Mouse (Mus musculus) forebrain, postnatal 0 days (tissue): ENCODE measurements around the gene Lsm6. TPM values are rescaled to one million over a fixed set of nuclear protein-coding genes. Genes with fewer than 3 reads are reported as not detected.

Experiments used
- ATAC-seq: fragments of 200-750 bp; cut with Nextera tagmentation; 2 replicates; pipeline ENCODE4 v1.8.0; 2017; ENCODE audit warnings: mild to moderate bottlenecking, moderate library complexity
- DNase-seq: peaks from one replicate; pipeline ENCODE4 v3.0.0-alpha.2; 2015
- H3K27ac ChIP-seq: fragments of 300-500 bp; sonication (generic); 2 replicates; pipeline ENCODE4 v1.5.1; 2014; ENCODE audit warnings: low read depth, mild to moderate bottlenecking, antibody characterized with exemption, low read length, moderate library complexity, mixed read lengths
- H3K27me3 ChIP-seq: fragments of 300-500 bp; sonication (generic); 2 replicates; pipeline ENCODE4 v1.6.1; 2014; ENCODE audit warnings: mild to moderate bottlenecking, low read length, mixed read lengths; ENCODE audit not compliant: insufficient read depth
- H3K36me3 ChIP-seq: fragments of 300-500 bp; sonication (generic); 2 replicates; pipeline ENCODE4 v1.6.1; 2014; ENCODE audit warnings: mild to moderate bottlenecking, moderate library complexity; ENCODE audit not compliant: insufficient read depth
- H3K4me1 ChIP-seq: fragments of 300-500 bp; sonication (generic); 2 replicates; pipeline ENCODE4 v1.6.1; 2014; ENCODE audit warnings: antibody characterized with exemption; ENCODE audit not compliant: insufficient read depth
- H3K4me2 ChIP-seq: fragments of 300-500 bp; sonication (generic); 2 replicates; pipeline ENCODE4 v1.6.1; 2014; ENCODE audit warnings: low read depth, mild to moderate bottlenecking, moderate library complexity
- H3K4me3 ChIP-seq: fragments of 300-500 bp; sonication (generic); 2 replicates; pipeline ENCODE4 v1.5.1; 2014; ENCODE audit warnings: low read depth, low read length, mixed read lengths
- H3K9ac ChIP-seq: fragments of 300-500 bp; sonication (generic); 2 replicates; pipeline ENCODE4 v1.6.1; 2014; ENCODE audit warnings: mild to moderate bottlenecking
- H3K9me3 ChIP-seq: fragments of 300-500 bp; sonication (generic); 2 replicates; pipeline ENCODE4 v1.6.1; 2016; ENCODE audit warnings: low read length
- CTCF ChIP-seq: sonication (generic); IDR thresholded peaks from 2 replicates; pipeline ENCODE4 v1.5.1; 2016; ENCODE audit warnings: antibody characterized with exemption, control low read depth, low read depth
- WGBS: fragments of 180-500 bp; shearing (Covaris S2); extraction: QIAGEN DNeasy Blood & Tissue Kit; methylation state at CpG from one replicate; pipeline ENCODE4 v1.1.7; 2014; 5-methylcytosine and 5-hydroxymethylcytosine counted together
- polyA plus RNA-seq: library from polyadenylated mRNA; unstranded; fragments of >200 nt; fragmentation: Nextera tagmentation; extraction: Ambion mirVana; gene quantifications from 2 replicates; pipeline ENCODE4 v1.2.1, GENCODE M21; 2015
- total RNA-seq: library from RNA; depleted of rRNA; stranded (reverse); fragments of >200 nt; gene quantifications from 2 replicates; pipeline ENCODE4 v1.2.3, GENCODE M21; 2014

Lsm6 gene
- total and polyA plus RNA-seq, 2 experiments from 2014 or later, result 26.4 to 134 TPM

- peaks cover 51% of the 10 kb centered on the region for H3K36me3 ChIP-seq
- no peak for DNase-seq
- 96% methylated on average over 5 of the region's 5 CpGs for WGBS
- ATAC-seq, result no peak
- no peaks in the 10 kb centered on the region for H3K27me3 ChIP-seq
- H3K4me2 ChIP-seq, result no peak overlapping the region
- no peak for TF ChIP-seq CTCF
- H3K9me3 ChIP-seq, result no peaks in the 10 kb centered on the region
- no peaks in the 10 kb centered on the region for H3K4me1 ChIP-seq
- H3K9ac ChIP-seq, result no peak overlapping the region
- H3K27ac ChIP-seq, result no peak overlapping the region
- H3K4me3 ChIP-seq, result no peak overlapping the region
These were observed 12.5 kb downstream of the Lsm6 start for GRCm38 (mm10) chr8:78808439-78808838.

GRCm38 (mm10) chr8:78807283-78807682 is 13.7 kb downstream of the Lsm6 start:
- Histone ChIP-seq H3K36me3 (peaks cover 48% of the 10 kb centered on the region), H3K4me2 (no peak overlapping the region), H3K9ac (no peak overlapping the region), H3K27ac (no peak overlapping the region), H3K4me1 (no peaks in the 10 kb centered on the region), H3K27me3 (no peaks in the 10 kb centered on the region), H3K9me3 (no peaks in the 10 kb centered on the region), H3K4me3 (no peak overlapping the region)
- no peak for TF ChIP-seq CTCF
- DNase-seq, result no peak
- no peak for ATAC-seq
- WGBS, result 90% methylated on average over 9 of the region's 9 CpGs

GRCm38 (mm10) chr8:78806006-78806405 is 14.9 kb downstream of the Lsm6 start:
- Histone ChIP-seq H3K27me3 (no peaks in the 10 kb centered on the region), H3K9ac (no peak overlapping the region), H3K4me1 (no peaks in the 10 kb centered on the region), H3K4me3 (no peak overlapping the region), H3K36me3 (peaks cover 36% of the 10 kb centered on the region), H3K9me3 (no peaks in the 10 kb centered on the region), H3K4me2 (no peak overlapping the region), H3K27ac (no peak overlapping the region)
- WGBS, result 74% methylated on average over 5 of the region's 5 CpGs
- ATAC-seq, result peak; percentile 69
- DNase-seq, result peak; percentile 35
- no peak for TF ChIP-seq CTCF

GRCm38 (mm10) chr8:78801201-78801600 is 19.7 kb downstream of the Lsm6 start:
- ATAC-seq (no peak), DNase-seq (no peak)
- H3K9me3 ChIP-seq, result no peaks in the 10 kb centered on the region
- no peak overlapping the region for H3K4me2 ChIP-seq
- peaks cover 17% of the 10 kb centered on the region; the same call in 1 of the 2 replicates for H3K36me3 ChIP-seq
- 96% methylated on average over 6 of the region's 6 CpGs for WGBS
- no peak overlapping the region for H3K27ac ChIP-seq
- H3K27me3 ChIP-seq, result no peaks in the 10 kb centered on the region
- H3K9ac ChIP-seq, result no peak overlapping the region
- TF ChIP-seq CTCF, result no peak
- no peaks in the 10 kb centered on the region for H3K4me1 ChIP-seq
- H3K4me3 ChIP-seq, result no peak overlapping the region

- Histone ChIP-seq H3K9me3 (no peaks in the 10 kb centered on the region), H3K27me3 (no peaks in the 10 kb centered on the region), H3K4me2 (no peak overlapping the region), H3K4me1 (no peaks in the 10 kb centered on the region), H3K4me3 (no peak overlapping the region), H3K27ac (no peak overlapping the region), H3K9ac (no peak overlapping the region), H3K36me3 (peaks cover 3% of the 10 kb centered on the region; the same call in 1 of the 2 replicates)
- no peak for ATAC-seq
- 86% methylated on average over 3 of the region's 3 CpGs for WGBS
- no peak for DNase-seq
- no peak for TF ChIP-seq CTCF
These were observed 22.3 kb downstream of the Lsm6 start for GRCm38 (mm10) chr8:78798671-78799070.

- 93% methylated on average over 7 of the region's 7 CpGs for WGBS
- H3K27ac ChIP-seq, result no peak overlapping the region
- H3K4me1 ChIP-seq, result no peaks in the 10 kb centered on the region
- H3K4me2 ChIP-seq, result no peak overlapping the region
- TF ChIP-seq CTCF, result no peak
- ATAC-seq (no peak), DNase-seq (no peak)
- H3K36me3 ChIP-seq, result no peaks in the 10 kb centered on the region
- H3K9ac ChIP-seq, result no peak overlapping the region
- H3K27me3 ChIP-seq, result no peaks in the 10 kb centered on the region
- no peak overlapping the region for H3K4me3 ChIP-seq
- H3K9me3 ChIP-seq, result no peaks in the 10 kb centered on the region
These were observed 23.0 kb downstream of the Lsm6 start for GRCm38 (mm10) chr8:78797985-78798384.

- no peak for TF ChIP-seq CTCF
- Histone ChIP-seq H3K36me3 (no peaks in the 10 kb centered on the region), H3K4me1 (no peaks in the 10 kb centered on the region), H3K4me2 (no peak overlapping the region), H3K9ac (no peak overlapping the region), H3K27me3 (no peaks in the 10 kb centered on the region), H3K27ac (no peak overlapping the region), H3K4me3 (no peak overlapping the region), H3K9me3 (no peaks in the 10 kb centered on the region)
- ATAC-seq, result no peak
- WGBS, result 85% methylated on average over 4 of the region's 4 CpGs
- DNase-seq, result no peak
These were observed 27.7 kb downstream of the Lsm6 start for GRCm38 (mm10) chr8:78793231-78793630.

GRCm38 (mm10) chr8:78776816-78777215 is 44.1 kb downstream of the Lsm6 start:
- 95% methylated on average over 9 of the region's 9 CpGs for WGBS
- TF ChIP-seq CTCF, result no peak

More at GRCm38 (mm10) chr8:78776816-78777215, 44.1 kb downstream of the Lsm6 start:
- H3K4me2 ChIP-seq, result no peak overlapping the region
- H3K9ac ChIP-seq, result no peak overlapping the region
- DNase-seq (no peak), ATAC-seq (no peak)
- H3K36me3 ChIP-seq, result no peaks in the 10 kb centered on the region
- H3K4me1 ChIP-seq, result no peaks in the 10 kb centered on the region
- no peak overlapping the region for H3K4me3 ChIP-seq
- H3K27me3 ChIP-seq, result no peaks in the 10 kb centered on the region
- H3K27ac ChIP-seq, result no peak overlapping the region
- H3K9me3 ChIP-seq, result no peaks in the 10 kb centered on the region
